Mouse (Mus musculus) G1E (cell line): Measurements from ENCODE around the gene Agl. TPM values are rescaled to one million over a fixed set of nuclear protein-coding genes. Genes with fewer than 3 reads are reported as not detected.
A peak's percentile ranks its signal among the peaks of the same experiment; 100 is the strongest.

Source experiments
- ATAC-seq: 2 replicates; pipeline ENCODE4 v1.8.0; 2016; ENCODE audit warnings: mild to moderate bottlenecking; ENCODE audit not compliant: insufficient number of reproducible peaks, poor library complexity, low FRiP score, severe bottlenecking; ENCODE audit errors: extremely low read depth
- DNase-seq: peaks from one replicate; pipeline ENCODE4 v3.0.0; 2012; ENCODE audit warnings: low spot score
- H3K27me3 ChIP-seq: 2 replicates; pipeline ENCODE4 v1.6.1; 2012; ENCODE audit warnings: mild to moderate bottlenecking, low read length, inconsistent platforms; ENCODE audit not compliant: insufficient read depth
- H3K36me3 ChIP-seq: replicated peaks from 2 replicates; pipeline ENCODE3; 2012; ENCODE audit warnings: mild to moderate bottlenecking, inconsistent platforms
- H3K4me1 ChIP-seq: 2 replicates; pipeline ENCODE4 v1.6.1; 2012; ENCODE audit warnings: low read depth, low read length, inconsistent platforms, mixed read lengths; ENCODE audit not compliant: insufficient read depth
- H3K4me3 ChIP-seq: 2 replicates; pipeline ENCODE4 v1.5.1; 2012; ENCODE audit warnings: low read depth, mild to moderate bottlenecking, inconsistent platforms, low read length, moderate library complexity, mixed read lengths
- H3K9me3 ChIP-seq: replicated peaks from 2 replicates; pipeline ENCODE4 v1.6.1; 2012; ENCODE audit warnings: inconsistent platforms
- CTCF ChIP-seq: IDR thresholded peaks from 2 replicates; pipeline ENCODE4 v1.5.1; 2012; ENCODE audit warnings: low read depth, low read length, inconsistent platforms, mixed read lengths
- GATA1 ChIP-seq: IDR thresholded peaks from 2 replicates; pipeline ENCODE4 v1.6.1; 2012; ENCODE audit warnings: borderline replicate concordance, low read length, inconsistent platforms, mixed read lengths
- GATA2 ChIP-seq: IDR thresholded peaks from 2 replicates; pipeline ENCODE4 v1.6.1; 2012; ENCODE audit warnings: low read depth, low read length, inconsistent platforms, borderline replicate concordance
- POLR2AphosphoS5 ChIP-seq: IDR thresholded peaks from 2 replicates; pipeline ENCODE4 v1.6.1; 2012; ENCODE audit warnings: low read depth, low read length, inconsistent platforms; ENCODE audit not compliant: insufficient replicate concordance
- TAL1 ChIP-seq: conservative IDR thresholded peaks from 2 replicates; pipeline ENCODE4 v1.6.1; 2012; ENCODE audit warnings: low read depth, low read length, inconsistent platforms, mixed read lengths
- polyA plus RNA-seq: library from polyadenylated mRNA; stranded (reverse); fragments of >175 nt; gene quantifications from 2 replicates; pipeline ENCODE4 v1.2.3, GENCODE M21; 2012
- total RNA-seq, 2 experiments: library from RNA; stranded (forward) in 1 of 2; stranded (reverse) in 1 of 2; fragments of 200-1000 nt in 1 of 2; fragments of >200 nt in 1 of 2; fragmentation: Nextera tagmentation in 1 of 2; gene quantifications; 2 replicates each; pipeline ENCODE4 v1.2.3; 2014 to 2017

Gene Agl
- total and polyA plus RNA-seq, 3 experiments: 1.7 to 33.6 (median 15.1) TPM

GRCm38 (mm10) chr3:116712436-116712881, 95.5 kb downstream of the Agl start, which contains the start of gene Slc35a3:
Gene Slc35a3 (minus strand): TSS chr3:116712831.
- TF ChIP-seq GATA1 (no peak), CTCF (no peak), GATA2 (no peak)
- Histone ChIP-seq H3K4me3 (peak within 1 kb of the TSS; percentile 97), H3K4me1 (peaks cover 39% of the 10 kb centered on the region), H3K27me3 (no peaks in the 10 kb centered on the region), H3K36me3 (peaks cover 3% of the 10 kb centered on the region), H3K9me3 (no peaks in the 10 kb centered on the region)
- ATAC-seq (no peak), DNase-seq (no peak)

DNA sequence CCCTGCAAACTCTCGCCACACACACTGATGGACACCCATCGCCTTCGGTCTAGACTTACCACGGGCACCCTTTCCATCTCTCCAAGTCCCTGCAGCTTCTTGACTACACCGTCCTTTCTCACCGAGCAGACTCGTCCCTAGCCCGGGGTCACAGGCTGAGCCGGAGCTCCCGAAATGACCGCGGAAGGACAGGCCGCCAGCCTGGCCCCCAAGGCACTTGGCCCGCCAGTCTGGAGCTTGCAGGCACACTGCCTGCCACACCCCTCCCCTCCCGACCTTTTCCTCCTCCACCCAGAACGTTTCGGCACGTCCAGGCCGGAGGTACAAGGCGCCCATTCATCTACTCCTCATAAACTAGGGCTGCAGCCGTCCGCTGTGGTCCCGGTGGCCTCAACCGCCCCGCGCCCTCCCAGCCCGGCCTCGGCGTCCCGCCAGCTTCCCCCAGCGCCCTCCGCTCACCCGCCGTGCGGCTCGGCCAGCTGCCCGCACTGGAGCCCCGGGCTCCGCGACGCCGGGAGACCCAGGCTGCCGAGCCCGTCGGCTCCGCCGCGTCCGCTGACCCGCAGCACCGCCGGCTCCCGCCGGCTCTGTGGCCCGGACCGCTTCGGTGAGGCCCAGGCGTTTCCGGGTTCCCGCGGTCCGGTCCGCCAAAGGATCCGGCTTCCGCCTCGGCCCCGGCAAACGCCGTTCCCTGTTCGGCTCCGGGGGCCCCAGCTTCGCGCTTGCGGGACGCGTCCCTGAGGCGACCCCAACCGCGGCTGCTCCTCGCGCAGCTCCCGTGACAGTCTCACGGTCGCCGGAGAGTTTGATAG, 96.1 kb downstream of the Agl start:
- ATAC-seq: peak; percentile 35; the same call in 1 of the 2 replicates
- Histone ChIP-seq H3K4me3 (peak overlapping the region; percentile 97), H3K9me3 (no peaks in the 10 kb centered on the region), H3K36me3 (peaks cover 6% of the 10 kb centered on the region), H3K27me3 (no peaks in the 10 kb centered on the region), H3K4me1 (peaks cover 42% of the 10 kb centered on the region)
- DNase-seq: peak; percentile 78
- no peak for TF ChIP-seq POLR2AphosphoS5
- TF ChIP-seq GATA1: no peak
- TF ChIP-seq GATA2: no peak
- TF ChIP-seq TAL1: no peak
- TF ChIP-seq CTCF: no peak

GRCm38 (mm10) chr3:116710941-116711340, 97.0 kb downstream of the Agl start:
- TF ChIP-seq GATA1 (no peak), CTCF (no peak), GATA2 (no peak), POLR2AphosphoS5 (no peak), TAL1 (no peak)
- ATAC-seq (peak; percentile 54; the same call in 1 of the 2 replicates), DNase-seq (peak; percentile 15)
- Histone ChIP-seq H3K9me3 (no peaks in the 10 kb centered on the region), H3K4me3 (peak overlapping the region; percentile 97), H3K27me3 (no peaks in the 10 kb centered on the region), H3K36me3 (peaks cover 10% of the 10 kb centered on the region), H3K4me1 (peaks cover 48% of the 10 kb centered on the region)

GRCm38 (mm10) chr3:116705637-116706204, 102.2 kb downstream of the Agl start:
- ATAC-seq (peak; percentile 83), DNase-seq (no peak)
- Histone ChIP-seq H3K36me3 (peaks cover 26% of the 10 kb centered on the region), H3K4me1 (peaks cover 50% of the 10 kb centered on the region), H3K9me3 (no peaks in the 10 kb centered on the region), H3K27me3 (no peaks in the 10 kb centered on the region), H3K4me3 (no peak overlapping the region; the same call in 1 of the 2 replicates)
- peak; percentile 38; the same call in 1 of the 2 replicates for TF ChIP-seq TAL1
- TF ChIP-seq GATA2: no peak
- TF ChIP-seq CTCF: no peak
- TF ChIP-seq GATA1: no peak
- no peak for TF ChIP-seq POLR2AphosphoS5

DNA sequence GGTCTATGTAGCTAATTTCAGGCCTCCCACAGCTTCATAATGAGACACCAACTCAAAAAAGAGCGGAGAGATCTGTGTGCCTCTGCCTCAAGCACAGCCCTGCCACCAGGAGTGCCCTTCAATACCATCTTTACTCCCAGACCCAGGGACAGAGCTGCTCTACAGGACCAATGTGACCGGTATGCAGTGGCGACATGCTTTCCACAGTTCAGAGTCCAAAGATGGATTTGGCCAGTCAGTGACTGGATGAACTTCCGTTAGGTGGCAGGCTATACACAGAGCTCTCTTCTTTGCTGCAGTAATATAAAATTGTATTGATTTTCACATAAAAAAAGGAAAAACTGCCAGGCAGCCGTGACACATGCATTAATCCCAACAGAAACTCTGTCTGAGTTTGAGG, 104.1 kb downstream of the Agl start:
- Histone ChIP-seq H3K9me3 (no peaks in the 10 kb centered on the region), H3K4me1 (peaks cover 53% of the 10 kb centered on the region), H3K36me3 (peaks cover 30% of the 10 kb centered on the region), H3K4me3 (no peak overlapping the region), H3K27me3 (no peaks in the 10 kb centered on the region)
- DNase-seq: no peak
- ATAC-seq: no peak
- no peak for TF ChIP-seq TAL1
- no peak for TF ChIP-seq CTCF
- no peak for TF ChIP-seq POLR2AphosphoS5
- no peak for TF ChIP-seq GATA1
- TF ChIP-seq GATA2: no peak

- DNase-seq: no peak
- Histone ChIP-seq H3K4me3 (no peak overlapping the region), H3K36me3 (peaks cover 27% of the 10 kb centered on the region), H3K4me1 (peaks cover 54% of the 10 kb centered on the region), H3K27me3 (no peaks in the 10 kb centered on the region), H3K9me3 (no peaks in the 10 kb centered on the region)
- TF ChIP-seq CTCF (no peak), GATA1 (no peak), TAL1 (no peak), POLR2AphosphoS5 (no peak), GATA2 (no peak)
- ATAC-seq: no peak
These were observed 105.2 kb downstream of the Agl start for GRCm38 (mm10) chr3:116702647-116703272.
